Mouse (Mus musculus): ENCODE results near the gene Idi1.

DNA sequence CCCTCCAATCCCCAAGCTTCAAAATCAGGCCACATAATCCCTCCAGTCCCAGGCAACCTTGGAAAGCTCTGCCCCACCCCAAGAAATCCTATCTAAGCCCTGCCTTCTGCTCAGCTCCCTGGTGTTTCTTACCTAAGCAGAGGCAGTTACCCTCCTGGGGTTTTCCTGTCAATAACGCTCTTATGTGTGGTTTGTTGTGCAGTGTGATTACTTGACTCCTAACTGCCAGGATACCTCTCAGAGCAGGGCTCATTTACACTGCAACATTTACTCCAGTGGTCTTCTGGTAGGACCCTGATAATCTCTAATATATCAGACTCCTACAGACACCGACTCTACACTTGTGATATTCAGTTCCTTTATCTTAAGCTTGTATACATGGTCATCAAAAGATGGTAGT lies 48.2 kb downstream of the Idi1 start:
- TF ChIP-seq USF1 (IDR thresholded peaks at IDR 0.05; ENCODE audit: low read depth) (no peak), MAX (IDR thresholded peaks at IDR 0.05; ENCODE audit: low read depth) (no peak), POLR2A (IDR thresholded peaks at IDR 0.05; ENCODE audit: insufficient read length, low read depth) (no peak)

Measured in myocyte (in vitro differentiated cells).